Comparison of ENCODE assay signal across 27 mouse cellular contexts in the genomic region with DNA sequence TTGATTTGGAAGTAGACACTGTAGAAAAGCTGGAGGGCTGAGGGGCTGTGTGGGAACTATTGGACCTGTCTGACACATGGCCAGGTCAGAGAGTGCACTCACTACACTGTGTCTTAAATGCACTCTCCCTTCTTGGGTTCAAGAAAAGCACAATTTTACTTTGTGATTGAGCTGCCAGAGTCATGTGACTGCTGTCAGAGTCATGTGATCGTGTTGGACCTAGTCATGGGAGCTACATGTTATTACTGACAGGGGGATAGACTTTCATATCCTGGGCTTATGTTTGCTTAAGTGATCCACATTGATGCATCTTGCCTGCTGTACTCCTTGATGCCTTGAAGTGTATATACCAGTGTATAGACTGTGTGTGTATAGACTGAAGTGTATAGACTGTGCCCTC. TPM values are rescaled to one million over a fixed set of nuclear protein-coding genes. Genes with fewer than 3 reads are reported as not detected.
DNase-seq lines count a peak whose midpoint lies in the region; ATAC-seq lines count a peak whose summit lies in the region.
"Had no signal": no experiment of that assay in that cellular context is flagged by ENCODE, and none has a peak within 500 bp of the region (broad histone marks: within the 10 kb centered on the region; RNA-seq: fewer than 3 reads in every experiment).

No protein-coding gene starts in this region.

- H3K4me3 ChIP-seq in hindbrain, embryonic 15.5 days: no peak overlapping the region
- H3K4me3 ChIP-seq in hindbrain, embryonic 13.5 days: no peak overlapping the region
- H3K4me3 ChIP-seq in neural tube, embryonic 14.5 days (ENCODE audit: low read depth, low read length): no peak overlapping the region
- H3K4me3 ChIP-seq in macrophage (ENCODE audit: inconsistent target): no peak overlapping the region
- H3K4me3 ChIP-seq: embryonic facial prominence, embryonic 13.5 days; forebrain, embryonic 13.5 days; kidney, embryonic 15.5 days; layer of hippocampus, adult 2 months; liver, embryonic 13.5 days; midbrain, embryonic 10.5 days had no signal

- no peaks in the 10 kb centered on the region for H3K27me3 ChIP-seq in hindbrain, embryonic 15.5 days
- no peaks in the 10 kb centered on the region for H3K27me3 ChIP-seq in hindbrain, embryonic 13.5 days
- H3K27me3 ChIP-seq in neural tube, embryonic 14.5 days (ENCODE audit: control insufficient read depth, insufficient read depth, low read length): no peaks in the 10 kb centered on the region
- H3K27me3 ChIP-seq: embryonic facial prominence, embryonic 13.5 days; forebrain, embryonic 13.5 days; kidney, embryonic 15.5 days; liver, embryonic 13.5 days had no signal

- H3K9me3 ChIP-seq in hindbrain, embryonic 15.5 days: no peaks in the 10 kb centered on the region
- no peaks in the 10 kb centered on the region for H3K9me3 ChIP-seq in hindbrain, embryonic 13.5 days
- no peaks in the 10 kb centered on the region for H3K9me3 ChIP-seq in neural tube, embryonic 14.5 days (ENCODE audit: control insufficient read depth, low read length)
- H3K9me3 ChIP-seq: embryonic facial prominence, embryonic 13.5 days; forebrain, embryonic 13.5 days; kidney, embryonic 15.5 days; liver, embryonic 13.5 days; midbrain, embryonic 10.5 days had no signal

- peaks cover 74% of the 10 kb centered on the region for H3K4me1 ChIP-seq in hindbrain, embryonic 15.5 days (replicated peaks)
- peaks cover 89% of the 10 kb centered on the region for H3K4me1 ChIP-seq in hindbrain, embryonic 13.5 days (replicated peaks)
- H3K4me1 ChIP-seq in neural tube, embryonic 14.5 days (ENCODE audit: control insufficient read depth, insufficient read depth, low read length): peaks cover 46% of the 10 kb centered on the region

- no peak for DNase-seq in neural tube, embryonic 10.5 days (ENCODE audit: extremely low spot score, low spot score)
- no peak for DNase-seq in embryo, embryonic 11 days
- DNase-seq: adrenal gland, adult 8-10 months; cerebellum, adult 9-10 months; cerebellum, postnatal 36 days; gastrocnemius, postnatal 14 days; heart, postnatal 14 days; kidney, adult 11 months; kidney, postnatal 36 days; left cerebral cortex, postnatal 4 days; liver, embryonic 13.5 days; lung, adult 2 months; lung, postnatal 10 days; right cerebral cortex, postnatal 4 days; thymus, adult 18-20 months; thymus, postnatal 25 days had no signal

- H3K9ac ChIP-seq in hindbrain, embryonic 15.5 days: no peak overlapping the region
- no peak overlapping the region for H3K9ac ChIP-seq in hindbrain, embryonic 13.5 days
- no peak overlapping the region for H3K9ac ChIP-seq in neural tube, embryonic 14.5 days (replicated peaks; ENCODE audit: low read depth, low read length)
- H3K9ac ChIP-seq: embryonic facial prominence, embryonic 13.5 days; forebrain, embryonic 13.5 days; kidney, embryonic 15.5 days; liver, embryonic 13.5 days had no signal

- H3K36me3 ChIP-seq in hindbrain, embryonic 15.5 days: peaks cover 13% of the 10 kb centered on the region
- H3K36me3 ChIP-seq in hindbrain, embryonic 13.5 days: peaks cover 20% of the 10 kb centered on the region
- no peaks in the 10 kb centered on the region for H3K36me3 ChIP-seq in neural tube, embryonic 14.5 days (ENCODE audit: control insufficient read depth, insufficient read depth, low read length)
- peaks cover 7% of the 10 kb centered on the region; the same call in 1 of the 2 replicates for H3K36me3 ChIP-seq in macrophage (ENCODE audit: inconsistent target)

- H3K27ac ChIP-seq in hindbrain, embryonic 15.5 days (replicated peaks): no peak overlapping the region
- no peak overlapping the region for H3K27ac ChIP-seq in hindbrain, embryonic 13.5 days
- H3K27ac ChIP-seq in neural tube, embryonic 14.5 days (ENCODE audit: low read depth, low read length): no peak overlapping the region
- peak overlapping the region; percentile 60 for H3K27ac ChIP-seq in macrophage
- H3K27ac ChIP-seq: embryonic facial prominence, embryonic 13.5 days; forebrain, embryonic 13.5 days; kidney, embryonic 15.5 days; liver, embryonic 13.5 days; midbrain, embryonic 10.5 days; stomach, postnatal 0 days had no signal

- ATAC-seq in hindbrain, embryonic 15.5 days (ENCODE audit: low FRiP score, low read depth): 0 out of 2 replicates have a peak, but pooled peaks have one; percentile 15
- no peak for ATAC-seq in hindbrain, embryonic 13.5 days (ENCODE audit: low FRiP score)
- ATAC-seq in neural tube, embryonic 14.5 days (ENCODE audit: low read depth): 0 out of 2 replicates have a peak, but pooled peaks have one; percentile 16
- ATAC-seq in activated CD4-positive, CD25-positive, alpha-beta regulatory T cell, adult 4 months: no peak
- ATAC-seq: forebrain, embryonic 13.5 days had no signal

- H3K4me2 ChIP-seq in hindbrain, embryonic 15.5 days: no peak overlapping the region
- H3K4me2 ChIP-seq in hindbrain, embryonic 13.5 days: no peak overlapping the region
- H3K4me2 ChIP-seq in neural tube, embryonic 14.5 days (ENCODE audit: low read depth, low read length): no peak overlapping the region
- H3K4me2 ChIP-seq: embryonic facial prominence, embryonic 13.5 days; forebrain, embryonic 13.5 days; kidney, embryonic 15.5 days; liver, embryonic 13.5 days had no signal

- 84% methylated on average over 1 of the region's 1 CpGs for whole genome bisulfite sequencing in hindbrain, embryonic 15.5 days
- WGBS in hindbrain, embryonic 13.5 days: 96% methylated on average over 1 of the region's 1 CpGs
- WGBS in neural tube, embryonic 14.5 days: 96% methylated on average over 1 of the region's 1 CpGs
- WGBS in macrophage (ENCODE audit: missing documents): 100% methylated on average over 1 of the region's 1 CpGs

- peaks cover 100% of the 10 kb centered on the region for H3K79me2 ChIP-seq in macrophage (ENCODE audit: inconsistent target)

RNA-seq across cellular contexts. Expression of a gene that starts 59.9 kb away (rescaled TPM):
- polyA plus RNA-seq in hindbrain, embryonic 15.5 days (2015; fragmentation: Nextera tagmentation; extraction: Ambion mirVana): 41.5 and 42.6 TPM in 2 replicates
- polyA plus RNA-seq in hindbrain, embryonic 13.5 days (2015; fragmentation: Nextera tagmentation; extraction: Ambion mirVana): 47.3 and 52.6 TPM in 2 replicates
- polyA plus RNA-seq in neural tube, embryonic 14.5 days (2014; fragmentation: Nextera tagmentation; extraction: Ambion mirVana): 47.9 and 56.6 TPM in 2 replicates
- 1,000 to 10,000 TPM in 2 of 26 experiments, 100 to 1,000 TPM in 24; 232 to 1,873 (median 398) TPM for total RNA-seq in macrophage (2018; cell fraction: chromatin; rRNA removed)
- 100 to 1,000 TPM in 2 of 26 experiments, 10 to 100 TPM in 24; 34.4 to 158 (median 66.4) TPM for total RNA-seq in macrophage (2018; cell fraction: cytosol; rRNA removed)
- total RNA-seq in macrophage (2018; cell fraction: nucleus; rRNA removed): 100 to 1,000 TPM in 23 of 26 experiments, 10 to 100 TPM in 3; 92.2 to 545 (median 174) TPM
- polyA plus RNA-seq in macrophage (2018): 61.9 to 94.1 TPM (median 66.0 TPM) in 3 replicates
- polyA plus RNA-seq in activated CD4-positive, CD25-positive, alpha-beta regulatory T cell, adult 4 months (2017; shearing (Covaris generic)): 10 to 100 TPM; 23.8 to 33.8 TPM

Comparison
In these comparisons a context has a peak if more than half of its experiments do, and no peak if none do; other contexts are left out.
1. ATAC-seq: peak in hindbrain, embryonic 15.5 days (single experiment) and neural tube, embryonic 14.5 days (single experiment); none in hindbrain, embryonic 13.5 days (single experiment) and activated CD4-positive, CD25-positive, alpha-beta regulatory T cell, adult 4 months (single experiment).